Mouse (Mus musculus) limb, embryonic 14.5 days (tissue): ENCODE data around the gene Tmem209. TPM values are rescaled to one million over a fixed set of nuclear protein-coding genes. Genes with fewer than 3 reads are reported as not detected.

Source experiments
- ATAC-seq: fragments of 200-750 bp; cut with Nextera tagmentation; 2 replicates; pipeline ENCODE4 v1.8.0; 2017; ENCODE audit warnings: low read depth, moderate number of reproducible peaks, moderate TSS enrichment; ENCODE audit not compliant: low FRiP score
- DNase-seq: peaks from one replicate; pipeline ENCODE4 v3.0.0-alpha.2; 2015; ENCODE audit warnings: low spot score
- H3K27ac ChIP-seq: fragments of 300-500 bp; sonication (generic); replicated peaks from 2 replicates; pipeline ENCODE4 v1.5.1; 2014; ENCODE audit warnings: low read depth, mild to moderate bottlenecking, low read length, moderate library complexity, mixed read lengths
- H3K27me3 ChIP-seq: fragments of 300-500 bp; sonication (generic); 2 replicates; pipeline ENCODE4 v1.6.1; 2014; ENCODE audit warnings: low read length, mixed read lengths; ENCODE audit not compliant: control insufficient read depth, insufficient read depth
- H3K36me3 ChIP-seq: fragments of 300-500 bp; sonication (generic); 2 replicates; pipeline ENCODE4 v1.6.1; 2014; ENCODE audit warnings: mild to moderate bottlenecking, low read length, moderate library complexity, mixed read lengths; ENCODE audit not compliant: control insufficient read depth, insufficient read depth
- H3K4me1 ChIP-seq: fragments of 300-500 bp; sonication (generic); 2 replicates; pipeline ENCODE4 v1.6.1; 2014; ENCODE audit warnings: antibody characterized with exemption, low read length, mixed read lengths; ENCODE audit not compliant: control insufficient read depth, insufficient read depth
- H3K4me2 ChIP-seq: fragments of 300-500 bp; sonication (generic); replicated peaks from 2 replicates; pipeline ENCODE4 v1.6.1; 2014; ENCODE audit warnings: low read depth, mild to moderate bottlenecking, low read length, moderate library complexity; ENCODE audit not compliant: severe bottlenecking
- H3K4me3 ChIP-seq: fragments of 300-500 bp; sonication (generic); replicated peaks from 2 replicates; pipeline ENCODE4 v1.5.1; 2014; ENCODE audit warnings: low read length
- H3K9ac ChIP-seq: fragments of 300-500 bp; sonication (generic); 2 replicates; pipeline ENCODE4 v1.6.1; 2014; ENCODE audit warnings: mild to moderate bottlenecking, low read depth, low read length, moderate library complexity; ENCODE audit not compliant: severe bottlenecking
- H3K9me3 ChIP-seq: fragments of 300-500 bp; sonication (generic); 2 replicates; pipeline ENCODE4 v1.6.1; 2016; ENCODE audit warnings: low read length; ENCODE audit not compliant: control insufficient read depth
- POLR2A ChIP-seq: fragments of 200-500 bp; IDR thresholded peaks from 2 replicates; pipeline ENCODE4 v1.8.0; 2012; ENCODE audit warnings: inconsistent platforms, mild to moderate bottlenecking, moderate library complexity, borderline replicate concordance; ENCODE audit not compliant: insufficient read depth, insufficient read length; ENCODE audit errors: extremely low read depth
- WGBS: fragments of 180-500 bp; shearing (Covaris S2); extraction: QIAGEN DNeasy Blood & Tissue Kit; methylation state at CpG from one replicate; pipeline ENCODE4 v1.1.7; 2014; 5-methylcytosine and 5-hydroxymethylcytosine counted together
- polyA plus RNA-seq, 2 experiments: library from polyadenylated mRNA; depleted of rRNA in 1 of 2; stranded (reverse) in 1 of 2; unstranded in 1 of 2; fragments of >200 nt; fragmentation: Nextera tagmentation in 1 of 2; extraction: Ambion mirVana in 1 of 2; gene quantifications; 2 replicates each; pipeline versions ENCODE4 v1.2.1 to v1.2.3; 2012 to 2014

Tmem209 gene
- polyA plus RNA-seq, 2 experiments, result 28.3 to 47.5 TPM

DNA sequence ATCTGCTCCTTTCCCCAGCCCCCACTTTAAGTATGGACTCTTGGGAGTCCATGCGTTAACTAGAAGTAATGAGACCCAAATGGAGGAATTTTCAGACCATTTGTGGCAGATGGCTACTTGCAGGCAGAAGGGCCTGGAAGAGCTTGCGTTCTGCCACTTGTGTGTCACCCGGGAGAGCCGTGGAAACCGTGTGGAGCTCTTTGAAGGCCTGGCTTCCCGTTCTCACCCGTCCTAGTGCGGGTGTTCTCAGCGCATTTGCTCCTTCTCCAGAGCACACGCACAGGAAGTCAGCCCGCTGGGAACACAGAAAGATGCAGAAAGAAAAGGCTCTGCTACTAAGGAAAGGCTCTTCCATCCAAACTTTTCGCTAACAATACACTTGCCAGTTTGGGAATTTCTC lies 33.5 kb upstream of the Tmem209 start:
- H3K9ac ChIP-seq, result no peak overlapping the region
- ATAC-seq (no peak), DNase-seq (no peak)
- H3K36me3 ChIP-seq, result no peaks in the 10 kb centered on the region
- H3K27ac ChIP-seq, result peak overlapping the region; percentile 73
- no peak for TF ChIP-seq POLR2A
- no peaks in the 10 kb centered on the region for H3K27me3 ChIP-seq
- no peak overlapping the region for H3K4me2 ChIP-seq
- H3K4me3 ChIP-seq, result no peak overlapping the region
- WGBS, result 17% methylated on average over 12 of the region's 12 CpGs
- H3K4me1 ChIP-seq, result peaks cover 61% of the 10 kb centered on the region
- H3K9me3 ChIP-seq, result no peaks in the 10 kb centered on the region

- no peak overlapping the region for H3K9ac ChIP-seq
- ATAC-seq, result no peak
- H3K27ac ChIP-seq, result no peak overlapping the region
- H3K27me3 ChIP-seq, result no peaks in the 10 kb centered on the region
- DNase-seq, result no peak
- peaks cover 57% of the 10 kb centered on the region for H3K4me1 ChIP-seq
- no peak overlapping the region for H3K4me2 ChIP-seq
- no peaks in the 10 kb centered on the region for H3K9me3 ChIP-seq
- no peak for TF ChIP-seq POLR2A
- H3K4me3 ChIP-seq, result no peak overlapping the region
- WGBS, result 37% methylated on average over 6 of the region's 6 CpGs
- no peaks in the 10 kb centered on the region for H3K36me3 ChIP-seq
These were observed 32.7 kb upstream of the Tmem209 start for GRCm38 (mm10) chr6:30542277-30542676.

DNA sequence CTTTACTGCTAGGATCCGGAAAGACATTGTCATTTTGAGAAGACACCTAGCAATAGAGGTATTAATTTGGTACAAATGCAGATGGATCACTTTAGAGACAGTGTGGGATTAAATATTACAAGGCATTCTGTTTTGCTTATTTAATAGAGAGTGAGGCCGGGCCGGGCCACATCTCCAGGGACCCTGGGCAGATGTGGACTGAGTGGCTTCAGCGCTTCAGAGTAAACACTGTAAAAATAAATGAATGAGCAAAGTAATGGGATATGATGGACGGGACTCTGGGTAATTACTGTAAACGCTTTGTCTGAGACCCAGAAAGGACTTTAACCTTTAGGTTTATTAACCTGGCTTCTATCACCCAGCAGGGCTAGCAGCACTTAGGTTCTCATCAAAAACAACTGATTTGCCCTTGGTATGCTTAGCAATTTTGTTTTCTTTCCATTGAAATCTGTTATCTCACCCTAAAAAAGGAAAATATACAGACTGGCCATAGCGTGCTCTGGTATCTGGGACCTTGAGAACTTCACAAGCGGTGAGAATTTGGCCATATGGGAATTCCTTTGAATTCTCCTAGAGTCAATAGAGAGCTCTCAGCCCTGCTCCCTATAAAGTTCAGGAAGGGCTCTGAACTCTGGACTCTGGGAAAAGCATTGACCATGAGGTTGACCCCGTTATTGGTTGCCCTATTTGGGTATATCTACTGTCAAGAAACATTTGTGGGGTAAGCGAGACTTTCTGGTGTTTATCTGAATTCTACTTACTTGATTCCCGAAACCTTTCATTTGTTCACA lies 31.6 kb upstream of the Tmem209 start, which contains the start of gene Cpa2:
Gene Cpa2 (plus strand): TSS at position 574 of the 791 bp plus-strand sequence.
- no peaks in the 10 kb centered on the region for H3K36me3 ChIP-seq
- ATAC-seq (no peak), DNase-seq (no peak)
- no peak within 1 kb of the TSS for H3K4me3 ChIP-seq
- H3K27ac ChIP-seq, result no peak within 1 kb of the TSS
- 44% methylated on average over 11 of the region's 11 CpGs for WGBS
- H3K27me3 ChIP-seq, result no peaks in the 10 kb centered on the region
- H3K4me2 ChIP-seq, result no peak within 1 kb of the TSS
- peaks cover 50% of the 10 kb centered on the region for H3K4me1 ChIP-seq
- H3K9me3 ChIP-seq, result no peaks in the 10 kb centered on the region
- no peak for TF ChIP-seq POLR2A
- no peak within 1 kb of the TSS for H3K9ac ChIP-seq

DNA sequence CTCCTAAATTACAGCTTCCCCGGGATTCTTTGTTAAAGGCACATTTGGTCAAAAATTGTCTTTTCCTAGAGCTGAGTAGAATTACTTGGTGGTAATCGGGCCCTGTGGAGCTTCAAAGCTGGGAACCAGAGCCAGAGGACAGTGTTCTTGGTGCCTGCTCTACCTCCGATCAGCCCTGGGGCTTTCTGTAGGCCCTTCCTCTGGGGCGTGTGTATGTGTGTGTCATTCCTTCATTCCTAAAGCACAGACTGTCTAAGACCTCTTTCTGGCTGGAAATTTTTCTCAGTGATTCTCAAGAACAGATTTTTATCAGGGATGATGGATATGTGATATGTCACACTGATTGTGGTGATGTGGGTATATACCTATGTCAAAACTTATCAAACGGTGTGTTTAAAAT lies 29.2 kb upstream of the Tmem209 start:
- Histone ChIP-seq H3K4me1 (peaks cover 28% of the 10 kb centered on the region), H3K4me3 (no peak overlapping the region), H3K27ac (peak overlapping the region; percentile 66), H3K4me2 (no peak overlapping the region), H3K27me3 (no peaks in the 10 kb centered on the region), H3K9me3 (no peaks in the 10 kb centered on the region), H3K36me3 (no peaks in the 10 kb centered on the region), H3K9ac (no peak overlapping the region)
- DNase-seq (no peak), ATAC-seq (no peak)
- WGBS, result 31% methylated on average over 5 of the region's 5 CpGs
- no peak for TF ChIP-seq POLR2A

DNA sequence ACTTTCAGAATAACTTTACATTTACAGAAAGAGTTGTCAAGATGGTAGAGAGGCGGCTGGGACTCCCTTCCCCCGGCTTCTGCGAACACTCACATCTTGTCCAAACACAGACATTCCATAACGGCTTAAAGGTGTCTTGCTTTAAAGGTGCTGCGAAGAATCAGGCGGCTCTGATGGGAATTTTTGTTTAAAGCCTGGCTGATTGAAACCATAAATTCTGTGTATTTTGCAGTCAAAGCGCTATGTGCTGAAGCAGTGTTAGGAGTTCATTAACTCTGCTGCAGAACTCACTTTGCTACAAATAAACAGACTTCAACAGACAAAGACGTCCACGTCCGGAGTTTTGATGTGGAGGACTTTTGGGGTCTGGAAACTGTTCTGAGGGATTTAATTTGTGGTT lies 28.7 kb upstream of the Tmem209 start:
- Histone ChIP-seq H3K27me3 (no peaks in the 10 kb centered on the region), H3K4me2 (no peak overlapping the region), H3K9ac (no peak overlapping the region), H3K9me3 (no peaks in the 10 kb centered on the region), H3K36me3 (no peaks in the 10 kb centered on the region), H3K27ac (peak overlapping the region; percentile 66), H3K4me3 (no peak overlapping the region), H3K4me1 (peaks cover 22% of the 10 kb centered on the region)
- ATAC-seq, result peak; percentile 34; the same call in 1 of the 2 replicates
- WGBS, result 13% methylated on average over 10 of the region's 10 CpGs
- DNase-seq, result no peak
- no peak for TF ChIP-seq POLR2A
